Mouse (Mus musculus) megakaryocyte, embryonic 14.5 days (primary cell): ENCODE data around the gene Nr3c2.

Experiments
- FLI1 ChIP-seq: IDR thresholded peaks from 2 replicates; pipeline ENCODE4 v1.6.1; 2012; ENCODE audit warnings: low read length, inconsistent platforms, mixed read lengths
- GATA1 ChIP-seq: IDR thresholded peaks from 3 replicates; pipeline ENCODE4 v1.6.1; 2012; ENCODE audit warnings: mixed read lengths, low read length, inconsistent platforms, borderline replicate concordance

DNA sequence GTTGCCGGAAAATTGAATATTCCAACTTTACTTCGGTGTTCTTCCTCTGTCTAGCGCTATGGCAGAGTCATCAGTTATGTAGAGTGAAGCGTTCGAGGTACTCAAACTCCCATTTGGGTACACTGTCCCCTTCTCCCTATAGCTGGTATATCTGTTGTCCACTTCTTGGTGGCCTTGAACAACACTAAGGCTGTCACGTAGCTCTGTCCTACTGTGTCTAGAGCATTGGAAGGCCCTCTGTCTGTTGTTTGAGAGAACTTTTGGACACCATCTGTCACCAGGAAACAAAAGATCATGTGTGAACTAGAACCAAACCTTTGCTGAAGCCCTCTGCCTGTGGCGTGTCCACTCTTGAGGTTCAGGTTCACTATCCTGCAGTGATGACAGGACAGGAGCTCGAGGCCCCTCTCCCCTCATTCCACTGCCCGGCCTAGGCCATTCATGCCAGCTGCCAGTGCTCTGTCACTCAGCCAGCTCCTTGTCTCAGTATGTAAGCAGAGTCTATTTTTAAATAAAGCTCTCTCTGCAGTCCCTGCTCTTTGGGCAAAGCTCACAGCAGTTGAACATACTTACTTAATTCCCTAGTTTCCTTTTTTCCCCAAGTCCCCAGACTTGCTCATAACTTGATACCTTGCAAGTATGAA, 72.6 kb downstream of the Nr3c2 start:
- TF ChIP-seq GATA1 = no peak
- TF ChIP-seq FLI1 = no peak
